Mouse (Mus musculus) embryonic facial prominence, embryonic 14.5 days (tissue): ENCODE measurements at regions not wholly inside any gene's neighbourhood (a gene's known extent, or its start where the extent isn't known, plus 50 kb on each side); places are given as distances from the start of the nearest gene placed in this dataset.
A peak's percentile ranks its signal among the peaks of the same experiment; 100 is the strongest.
"Not testable (repeated sequence)": the region's sequence is repeated elsewhere in the genome, so short reads cannot be mapped to it uniquely, and the experiment has no call there.

Experiments used
- ATAC-seq: fragments of 200-750 bp; cut with Nextera tagmentation; 2 replicates; pipeline ENCODE4 v1.8.0; 2017; ENCODE audit warnings: low read depth, moderate number of reproducible peaks, moderate TSS enrichment
- DNase-seq: peaks from one replicate; pipeline ENCODE4 v3.0.0-alpha.2; 2015; ENCODE audit warnings: low spot score
- H3K27ac ChIP-seq: fragments of 300-500 bp; sonication (generic); replicated peaks from 2 replicates; pipeline ENCODE4 v1.5.1; 2014; ENCODE audit warnings: low read depth, mild to moderate bottlenecking, low read length, moderate library complexity
- H3K27me3 ChIP-seq: fragments of 300-500 bp; sonication (generic); replicated peaks from 2 replicates; pipeline ENCODE4 v1.6.1; 2014; ENCODE audit warnings: low read length; ENCODE audit not compliant: control insufficient read depth, insufficient read depth
- H3K36me3 ChIP-seq: fragments of 300-500 bp; sonication (generic); 2 replicates; pipeline ENCODE4 v1.6.1; 2014; ENCODE audit warnings: low read length, mixed read lengths; ENCODE audit not compliant: control insufficient read depth, insufficient read depth
- H3K4me1 ChIP-seq: fragments of 300-500 bp; sonication (generic); 2 replicates; pipeline ENCODE4 v1.6.1; 2014; ENCODE audit warnings: antibody characterized with exemption, low read length; ENCODE audit not compliant: control insufficient read depth, insufficient read depth
- H3K4me2 ChIP-seq: fragments of 300-500 bp; sonication (generic); 2 replicates; pipeline ENCODE4 v1.6.1; 2014; ENCODE audit warnings: low read depth, mild to moderate bottlenecking, low read length, moderate library complexity, mixed read lengths
- H3K4me3 ChIP-seq: fragments of 300-500 bp; sonication (generic); 2 replicates; pipeline ENCODE4 v1.5.1; 2014; ENCODE audit warnings: low read depth, mild to moderate bottlenecking, low read length
- H3K9ac ChIP-seq: fragments of 300-500 bp; sonication (generic); 2 replicates; pipeline ENCODE4 v1.6.1; 2014; ENCODE audit warnings: low read depth, mild to moderate bottlenecking, low read length, moderate library complexity, mixed read lengths
- H3K9me3 ChIP-seq: fragments of 300-500 bp; sonication (generic); 2 replicates; pipeline ENCODE4 v1.6.1; 2016; ENCODE audit warnings: low read length; ENCODE audit not compliant: control insufficient read depth
- WGBS: fragments of 180-500 bp; shearing (Covaris S2); extraction: QIAGEN DNeasy Blood & Tissue Kit; methylation state at CpG from one replicate; pipeline ENCODE4 v1.1.7; 2014; 5-methylcytosine and 5-hydroxymethylcytosine counted together

DNA sequence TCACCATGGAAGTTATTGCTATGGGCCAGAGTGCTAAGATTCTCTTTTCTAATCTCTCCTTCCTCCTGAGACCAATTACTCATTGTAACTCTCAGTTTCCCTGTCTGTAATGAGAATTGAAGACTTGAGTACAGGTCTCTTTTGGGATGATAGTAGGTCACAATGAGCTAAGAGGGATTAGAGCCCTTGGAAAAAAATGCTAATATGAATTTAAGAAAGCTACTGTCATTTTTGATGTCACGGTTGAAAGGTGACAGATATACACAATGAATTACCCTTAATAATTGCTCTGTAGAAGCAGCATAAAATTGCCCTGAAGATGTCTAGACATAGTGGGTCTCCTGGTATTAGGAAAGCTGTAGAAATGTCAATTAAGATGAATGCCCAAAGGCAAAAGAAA lies 178.2 kb downstream of the Kcna4 start:
- ATAC-seq: no peak

DNA sequence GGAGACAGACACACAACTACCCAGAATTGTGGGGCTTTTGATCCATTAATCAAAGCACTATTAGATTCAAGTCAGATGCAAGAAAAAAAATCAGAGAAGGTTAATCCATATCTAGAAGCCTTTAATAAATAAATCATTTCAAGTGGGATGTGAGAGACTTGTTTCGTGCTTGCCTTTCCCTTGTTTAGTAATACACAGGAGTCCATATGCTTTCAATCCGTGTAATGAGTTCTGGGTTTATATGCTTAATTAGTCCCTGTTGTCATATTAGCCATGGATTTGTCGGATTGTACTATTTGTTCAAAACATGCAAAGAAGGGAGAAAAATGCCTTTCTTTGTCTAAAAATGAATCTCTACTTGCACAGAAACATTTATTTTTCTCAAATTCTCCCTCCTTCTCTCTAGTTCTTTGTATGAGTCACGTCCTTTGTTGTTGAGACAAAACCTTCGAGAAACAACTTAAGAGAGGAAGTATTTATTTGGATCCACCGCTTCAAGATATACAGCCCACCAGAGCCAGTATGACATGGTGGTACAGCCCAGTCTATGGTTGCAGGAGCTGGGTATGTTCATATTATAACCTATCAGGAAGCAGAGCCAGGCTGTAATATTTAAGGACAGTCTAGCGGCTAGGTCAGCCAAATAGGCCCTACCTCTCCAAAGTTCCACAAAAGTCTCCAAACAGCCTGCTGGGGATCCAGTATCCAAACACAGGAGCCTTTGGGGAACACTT lies 213.4 kb downstream of the Kcna4 start:
- H3K27ac ChIP-seq: no peak overlapping the region
- no peak overlapping the region for H3K9ac ChIP-seq
- H3K27me3 ChIP-seq: no peaks in the 10 kb centered on the region
- WGBS: 65% methylated on average over 7 of the region's 7 CpGs
- no peaks in the 10 kb centered on the region for H3K36me3 ChIP-seq
- H3K4me1 ChIP-seq: no peaks in the 10 kb centered on the region
- no peak overlapping the region for H3K4me3 ChIP-seq
- H3K4me2 ChIP-seq: no peak overlapping the region
- no peaks in the 10 kb centered on the region for H3K9me3 ChIP-seq
- DNase-seq (no peak), ATAC-seq (no peak)

More for the DNA sequence above, 178.2 kb downstream of the Kcna4 start:
- 76% methylated on average over 1 of the region's 1 CpGs for WGBS
- Histone ChIP-seq H3K36me3 (no peaks in the 10 kb centered on the region), H3K9me3 (no peaks in the 10 kb centered on the region), H3K4me3 (no peak overlapping the region), H3K4me2 (no peak overlapping the region), H3K27ac (no peak overlapping the region), H3K27me3 (no peaks in the 10 kb centered on the region), H3K4me1 (no peaks in the 10 kb centered on the region), H3K9ac (no peak overlapping the region)
- peak; percentile 6 for DNase-seq

DNA sequence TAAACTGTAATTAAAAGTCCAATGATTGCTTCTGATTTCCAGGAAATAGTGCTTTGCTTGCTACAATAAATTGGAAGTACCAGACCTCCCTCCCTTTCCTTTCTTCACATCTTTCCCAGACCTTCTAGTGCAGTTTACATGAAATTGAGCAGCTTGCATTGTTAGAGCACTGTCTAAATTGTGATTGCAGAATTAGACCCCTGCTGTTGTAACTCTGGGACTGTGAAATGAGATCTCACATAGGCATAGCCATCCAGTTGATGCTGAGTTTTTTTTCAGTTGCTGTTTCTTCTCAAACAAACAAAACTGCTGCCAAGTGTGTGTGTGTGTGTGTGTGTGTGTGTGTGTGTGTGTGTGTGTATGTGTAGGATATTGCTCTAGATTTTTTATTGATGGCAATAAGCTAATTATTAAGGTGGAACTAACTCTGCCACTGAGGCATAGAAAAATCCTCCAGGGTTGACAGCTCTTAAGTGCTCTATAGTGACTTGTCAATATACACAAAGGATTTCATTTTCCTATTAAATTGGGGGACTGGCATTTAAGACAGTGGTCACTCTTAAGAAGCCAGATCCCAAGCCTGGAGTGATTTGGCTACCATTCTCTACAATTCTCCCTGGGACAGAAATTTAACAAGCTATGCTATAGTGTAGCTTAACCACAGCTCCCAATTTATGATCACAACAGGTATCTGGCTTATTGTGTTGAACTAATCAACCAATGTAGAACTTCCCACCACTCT lies 217.2 kb downstream of the Kcna4 start:
- no peak overlapping the region for H3K9ac ChIP-seq
- no peaks in the 10 kb centered on the region for H3K9me3 ChIP-seq
- H3K36me3 ChIP-seq: no peaks in the 10 kb centered on the region
- H3K4me1 ChIP-seq: no peaks in the 10 kb centered on the region
- no peak overlapping the region for H3K27ac ChIP-seq
- DNase-seq (no peak), ATAC-seq (no peak)
- no peak overlapping the region for H3K4me3 ChIP-seq
- no peak overlapping the region for H3K4me2 ChIP-seq
- H3K27me3 ChIP-seq: no peaks in the 10 kb centered on the region

DNA sequence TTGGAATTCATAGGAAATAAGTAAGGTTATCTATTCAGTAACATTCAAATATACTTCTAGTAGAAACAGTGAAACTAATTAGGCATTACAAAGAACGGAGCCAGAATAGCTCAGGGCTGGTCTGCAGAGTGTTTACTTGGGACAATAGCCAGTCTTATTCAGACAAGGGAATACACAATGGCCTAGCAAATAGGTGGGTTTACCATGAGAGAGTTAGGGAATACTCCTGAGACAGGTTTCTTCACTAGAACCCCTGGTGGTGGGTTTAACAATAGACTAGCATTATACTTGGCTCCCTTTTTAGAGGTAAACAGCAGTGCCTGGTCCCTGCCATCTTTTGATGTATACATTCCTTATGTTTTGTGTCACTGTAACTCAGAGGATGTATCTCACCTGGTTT lies 225.0 kb downstream of the Kcna4 start:
- not testable (repeated sequence) for H3K4me3 ChIP-seq, H3K4me1 ChIP-seq, H3K27ac ChIP-seq, H3K4me2 ChIP-seq, H3K9ac ChIP-seq, H3K36me3 ChIP-seq, DNase-seq, ATAC-seq, H3K9me3 ChIP-seq, H3K27me3 ChIP-seq
- WGBS: 58% methylated on average over 1 of the region's 1 CpGs

DNA sequence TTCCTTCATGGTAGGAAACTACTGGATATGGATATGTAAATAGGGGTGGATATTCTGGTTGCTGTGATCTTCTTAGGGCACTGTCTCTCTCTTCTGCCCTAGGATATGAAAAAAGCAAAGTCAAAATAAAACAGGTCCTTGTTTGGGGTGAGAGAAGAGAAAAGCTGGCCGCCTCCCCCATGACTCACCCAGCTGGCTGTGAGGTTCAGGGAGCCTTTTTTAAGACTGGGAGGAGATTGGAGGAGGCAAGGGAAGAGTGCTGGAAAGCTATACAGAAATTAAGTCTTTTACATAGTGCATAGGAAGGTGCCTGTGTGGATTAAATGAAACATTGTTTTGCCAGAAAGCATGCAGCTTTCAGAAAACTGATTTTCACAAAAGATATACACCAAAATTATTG lies 227.7 kb downstream of the Kcna4 start:
- ATAC-seq: no peak
- WGBS: 59% methylated on average over 1 of the region's 1 CpGs

DNA sequence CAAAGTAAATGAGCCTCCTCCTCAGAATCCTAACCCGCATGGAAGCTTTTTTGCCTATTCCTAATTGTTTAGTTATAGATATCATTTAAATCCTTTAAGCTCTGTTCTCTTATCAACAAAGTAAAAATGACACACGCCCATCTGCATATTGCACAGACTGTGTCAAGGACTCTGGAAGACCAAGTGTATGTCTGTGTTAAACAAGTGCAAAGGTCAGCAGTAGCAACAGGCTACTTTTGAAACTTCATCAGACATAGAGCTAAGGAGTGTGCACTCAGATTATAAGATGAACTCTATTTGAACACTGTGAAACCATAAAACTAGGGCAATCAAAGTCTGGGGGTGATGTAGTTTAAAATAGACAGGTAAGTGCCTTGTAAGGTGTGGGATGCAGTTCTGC lies 228.3 kb downstream of the Kcna4 start:
- 86% methylated on average over 2 of the region's 2 CpGs for WGBS
- no peak for ATAC-seq

More for the DNA sequence above, 227.7 kb downstream of the Kcna4 start:
- no peak overlapping the region for H3K4me3 ChIP-seq
- H3K9me3 ChIP-seq: no peaks in the 10 kb centered on the region
- H3K27me3 ChIP-seq: no peaks in the 10 kb centered on the region
- H3K27ac ChIP-seq: no peak overlapping the region
- H3K9ac ChIP-seq: no peak overlapping the region
- no peak for DNase-seq
- no peaks in the 10 kb centered on the region for H3K36me3 ChIP-seq
- no peak overlapping the region for H3K4me2 ChIP-seq
- H3K4me1 ChIP-seq: no peaks in the 10 kb centered on the region

DNA sequence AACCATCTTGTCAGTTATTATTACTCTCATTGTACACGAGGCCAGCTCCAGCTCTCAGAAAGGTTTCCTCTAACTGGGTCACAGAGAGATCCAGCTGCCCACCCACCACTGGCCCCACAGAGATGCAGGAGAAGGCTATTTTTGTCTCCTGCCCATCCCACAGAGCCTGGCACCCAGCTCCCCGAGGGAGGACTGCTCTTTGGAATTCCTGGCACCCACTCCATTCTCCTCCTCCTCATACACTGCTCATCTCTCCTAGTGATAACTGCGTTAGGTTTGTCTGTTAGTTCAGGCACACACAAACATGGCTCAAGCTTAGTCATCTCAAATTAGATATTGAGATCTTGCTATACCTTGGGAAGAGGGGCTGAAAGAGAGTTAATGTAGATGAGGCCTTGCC lies 228.9 kb downstream of the Kcna4 start:
- no peak overlapping the region for H3K9ac ChIP-seq
- H3K9me3 ChIP-seq: no peaks in the 10 kb centered on the region
- no peaks in the 10 kb centered on the region for H3K36me3 ChIP-seq
- no peak overlapping the region for H3K27ac ChIP-seq
- ATAC-seq: no peak
- DNase-seq: no peak
- no peaks in the 10 kb centered on the region for H3K27me3 ChIP-seq
- H3K4me3 ChIP-seq: no peak overlapping the region
- WGBS: 71% methylated on average over 3 of the region's 3 CpGs
- H3K4me1 ChIP-seq: no peaks in the 10 kb centered on the region
- no peak overlapping the region for H3K4me2 ChIP-seq

More for the DNA sequence above, 228.3 kb downstream of the Kcna4 start:
- Histone ChIP-seq H3K4me3 (no peak overlapping the region), H3K27ac (no peak overlapping the region), H3K9ac (no peak overlapping the region), H3K4me1 (no peaks in the 10 kb centered on the region), H3K36me3 (no peaks in the 10 kb centered on the region), H3K4me2 (no peak overlapping the region), H3K9me3 (no peaks in the 10 kb centered on the region), H3K27me3 (no peaks in the 10 kb centered on the region)
- DNase-seq: no peak

DNA sequence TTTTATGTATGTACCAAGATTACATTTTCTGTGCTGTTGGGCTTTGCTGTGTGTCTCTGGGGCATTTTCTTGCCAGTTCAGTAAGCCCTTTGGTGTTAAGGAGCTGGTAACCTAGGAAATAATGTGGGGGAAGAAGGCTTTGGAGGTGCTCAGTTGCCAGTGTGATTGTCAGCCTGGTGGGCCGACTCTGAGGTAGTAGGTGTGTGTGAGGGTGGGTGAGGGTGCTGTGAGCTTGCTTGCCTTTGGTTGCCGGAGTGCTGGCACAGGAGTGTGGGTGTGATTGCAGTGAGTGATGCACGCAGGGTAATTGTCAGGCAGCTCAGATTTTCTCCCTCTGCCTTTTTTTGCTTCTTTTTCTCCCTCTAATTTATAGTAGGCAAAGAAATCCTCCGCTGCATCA lies 229.3 kb downstream of the Kcna4 start:
- Histone ChIP-seq H3K27me3 (no peaks in the 10 kb centered on the region), H3K9me3 (no peaks in the 10 kb centered on the region), H3K36me3 (no peaks in the 10 kb centered on the region), H3K27ac (no peak overlapping the region), H3K9ac (no peak overlapping the region), H3K4me1 (no peaks in the 10 kb centered on the region), H3K4me3 (no peak overlapping the region), H3K4me2 (no peak overlapping the region)
- 73% methylated on average over 4 of the region's 4 CpGs for WGBS
- no peak for ATAC-seq
- DNase-seq: no peak

DNA sequence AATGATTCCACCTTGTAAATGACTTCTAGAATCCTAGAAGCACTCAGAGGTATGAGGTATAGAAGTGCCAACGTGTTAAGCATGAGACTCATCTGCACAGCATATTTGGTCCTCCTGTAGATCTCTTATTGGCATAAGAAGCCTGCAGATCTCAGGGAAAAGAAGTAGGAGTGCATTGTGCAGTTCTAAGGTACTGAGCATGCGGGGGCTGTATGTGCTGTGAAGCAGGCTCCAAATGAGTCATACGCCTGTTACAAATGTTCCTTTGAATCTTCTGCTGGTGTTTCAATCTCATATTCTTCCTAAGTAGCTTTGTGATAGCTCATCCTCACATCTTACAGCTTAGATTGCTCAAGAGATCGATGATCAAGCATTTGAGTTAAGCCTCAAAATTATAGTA lies 252.7 kb downstream of the Kcna4 start:
- Histone ChIP-seq H3K4me2 (no peak overlapping the region), H3K27me3 (no peaks in the 10 kb centered on the region), H3K36me3 (no peaks in the 10 kb centered on the region), H3K27ac (no peak overlapping the region), H3K9ac (no peak overlapping the region), H3K9me3 (no peaks in the 10 kb centered on the region), H3K4me1 (no peaks in the 10 kb centered on the region), H3K4me3 (no peak overlapping the region)
- no peak for DNase-seq
- ATAC-seq: no peak
- WGBS: 83% methylated on average over 4 of the region's 4 CpGs
